Mouse (Mus musculus) myocyte (in vitro differentiated cells): ENCODE results near the gene Dnah10.

Experiments
- CEBPB ChIP-seq: IDR thresholded peaks from 2 replicates; pipeline ENCODE4 v1.6.1; 2011; ENCODE audit warnings: mild to moderate bottlenecking, moderate library complexity; ENCODE audit not compliant: poor library complexity, insufficient read depth, severe bottlenecking
- E2F4 ChIP-seq: IDR thresholded peaks from one replicate; pipeline ENCODE4 v1.6.1; 2011; ENCODE audit warnings: mild to moderate bottlenecking, control low read depth, moderate library complexity; ENCODE audit not compliant: insufficient read depth
- MAX ChIP-seq: IDR thresholded peaks from one replicate; pipeline ENCODE4 v1.6.1; 2011; ENCODE audit warnings: low read depth, mild to moderate bottlenecking, control low read depth
- MYOG ChIP-seq, 3 experiments: IDR thresholded peaks; one replicate each; pipeline ENCODE4 v1.6.1; 2011; ENCODE audit warnings: control low read depth in 2 of 3, low read depth in 2 of 3, mild to moderate bottlenecking in 2 of 3; ENCODE audit not compliant: insufficient read length in 2 of 3, control insufficient read depth in 1 of 3, insufficient read depth in 1 of 3
- POLR2A ChIP-seq: IDR thresholded peaks from one replicate; pipeline ENCODE4 v1.6.1; 2011; ENCODE audit warnings: low read depth, mild to moderate bottlenecking, control low read depth, moderate library complexity; ENCODE audit not compliant: insufficient read length
- POLR2AphosphoS2 ChIP-seq: IDR thresholded peaks from one replicate; pipeline ENCODE4 v1.6.1; 2011; ENCODE audit warnings: low read depth, control low read depth; ENCODE audit not compliant: insufficient read length
- TCF12 ChIP-seq: IDR thresholded peaks from one replicate; pipeline ENCODE4 v1.6.1; 2011; ENCODE audit warnings: mild to moderate bottlenecking, control low read depth; ENCODE audit not compliant: poor library complexity, insufficient read depth, severe bottlenecking
- TCF3 ChIP-seq: IDR thresholded peaks from one replicate; pipeline ENCODE4 v1.6.1; 2011; ENCODE audit warnings: low read depth, control low read depth; ENCODE audit not compliant: insufficient read length

DNA sequence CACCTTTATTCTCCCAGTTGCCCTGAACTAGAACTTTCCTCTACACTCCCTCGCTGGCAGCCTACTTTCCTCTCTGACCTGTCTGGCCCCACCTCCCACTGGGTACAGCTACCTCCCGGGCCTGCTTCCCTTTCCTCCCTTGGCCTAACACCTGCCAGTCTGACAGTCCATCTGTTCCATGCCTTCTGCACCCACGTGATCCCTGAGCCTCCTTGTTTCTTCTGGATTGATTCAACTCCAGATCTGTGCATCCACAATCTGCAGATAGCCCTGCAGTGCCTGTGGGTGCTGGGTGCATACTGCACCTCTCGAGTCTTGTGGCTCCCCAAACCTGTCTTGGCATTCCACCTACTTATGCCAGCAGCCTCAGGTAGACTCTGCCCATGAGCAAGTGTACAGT, 111.7 kb downstream of the Dnah10 start:
- no peak for TF ChIP-seq POLR2A
- TF ChIP-seq MAX: no peak
- TF ChIP-seq TCF12: no peak
- TF ChIP-seq E2F4: no peak
- TF ChIP-seq MYOG (IDR thresholded peaks at IDR 0.05; ENCODE audit: control insufficient read depth in 1 of 3, insufficient read depth in 1 of 3, insufficient read length in 2 of 3, low read depth in 2 of 3): no peak
- no peak for TF ChIP-seq CEBPB
- no peak for TF ChIP-seq TCF3
- TF ChIP-seq POLR2AphosphoS2: no peak
